Mouse (Mus musculus) bone marrow macrophage, adult 2 months (primary cell): ENCODE measurements around the gene Tead4.

Experiments
- CTCF ChIP-seq: IDR thresholded peaks from 2 replicates; pipeline ENCODE4 v1.5.1; 2012; ENCODE audit warnings: low read depth, mild to moderate bottlenecking, low read length, moderate library complexity
- POLR2A ChIP-seq: IDR thresholded peaks from 2 replicates; pipeline ENCODE4 v1.6.1; 2012; ENCODE audit warnings: mild to moderate bottlenecking, low read depth, low read length, borderline replicate concordance

DNA sequence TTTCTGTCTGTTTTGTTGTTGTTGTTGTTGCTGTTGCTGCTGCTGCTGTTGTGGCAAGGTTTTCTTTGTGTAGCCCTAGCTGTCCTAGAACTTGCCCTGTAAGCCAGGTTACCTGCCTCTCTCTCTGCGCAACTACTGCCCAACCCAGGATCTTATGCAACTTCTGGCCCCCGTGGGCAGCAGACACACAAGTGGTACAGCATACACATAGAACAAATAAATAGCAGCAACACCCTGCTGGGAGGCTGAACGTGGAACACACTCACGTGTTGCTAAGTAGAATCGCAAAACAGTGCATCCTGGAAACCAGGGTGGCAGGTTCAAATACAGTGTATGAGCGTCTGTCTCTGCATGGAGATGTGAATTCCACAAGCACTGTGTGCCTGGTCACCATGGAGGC lies 11.9 kb downstream of the Tead4 start:
- no peak for TF ChIP-seq POLR2A
- no peak for TF ChIP-seq CTCF
